Mouse (Mus musculus) MEL (cell line): ENCODE results near the gene Igf1r. TPM values are rescaled to one million over a fixed set of nuclear protein-coding genes. Genes with fewer than 3 reads are reported as not detected.

Experiments used
- DNase-seq: peaks from one replicate; pipeline ENCODE4 v3.0.0; 2011; ENCODE audit warnings: low read depth, low spot score
- H3K27ac ChIP-seq: 2 replicates; pipeline ENCODE4 v1.5.1; 2012; ENCODE audit warnings: low read depth, mild to moderate bottlenecking, control low read depth, low read length, moderate library complexity; ENCODE audit not compliant: control insufficient read depth
- H3K27me3 ChIP-seq, 2 experiments: fragments of 150-350 bp in 1 of 2; sonication (generic) in 1 of 2; 2 replicates each; pipeline ENCODE4 v1.6.1; 2012; ENCODE audit warnings: low read length in 2 of 2, mild to moderate bottlenecking in 2 of 2, improper control_type of control experiment in 1 of 2, moderate library complexity in 1 of 2; ENCODE audit not compliant: insufficient read depth in 2 of 2, control insufficient read depth in 1 of 2
- H3K36me3 ChIP-seq, 2 experiments: 2 replicates each; pipeline ENCODE4 v1.6.1; 2012 to 2014; ENCODE audit warnings: low read length in 2 of 2, improper control_type of control experiment in 1 of 2, inconsistent platforms in 1 of 2, mild to moderate bottlenecking in 1 of 2; ENCODE audit not compliant: insufficient read depth in 2 of 2, control insufficient read depth in 1 of 2
- H3K4me1 ChIP-seq, 2 experiments: fragments of 150-350 bp in 1 of 2; sonication (generic) in 1 of 2; 2 replicates each; pipeline ENCODE4 v1.6.1; 2012; ENCODE audit warnings: low read length in 2 of 2, improper control_type of control experiment in 1 of 2, mild to moderate bottlenecking in 1 of 2; ENCODE audit not compliant: insufficient read depth in 2 of 2, control insufficient read depth in 1 of 2
- H3K4me3 ChIP-seq, 2 experiments: fragments of 150-350 bp in 1 of 2; sonication (generic) in 1 of 2; 2 replicates each; pipeline ENCODE4 v1.5.1; 2012; ENCODE audit warnings: low read depth in 2 of 2, low read length in 2 of 2, mild to moderate bottlenecking in 2 of 2, moderate library complexity in 2 of 2, control low read depth in 1 of 2, improper control_type of control experiment in 1 of 2; ENCODE audit not compliant: control insufficient read depth in 1 of 2, insufficient read depth in 1 of 2
- H3K79me2 ChIP-seq: 2 replicates; pipeline ENCODE4 v1.6.1; 2012; ENCODE audit warnings: mild to moderate bottlenecking, low read length, moderate library complexity; ENCODE audit not compliant: control insufficient read depth, poor library complexity, insufficient read depth
- H3K9ac ChIP-seq: 2 replicates; pipeline ENCODE4 v1.6.1; 2012; ENCODE audit warnings: low read depth, mild to moderate bottlenecking, control low read depth, low read length, moderate library complexity; ENCODE audit not compliant: control insufficient read depth, poor library complexity, severe bottlenecking
- H3K9me3 ChIP-seq: fragments of 150-350 bp; sonication (generic); replicated peaks from 2 replicates; pipeline ENCODE4 v1.6.1; 2012; ENCODE audit warnings: mild to moderate bottlenecking, low read length, improper control_type of control experiment, moderate library complexity; ENCODE audit not compliant: insufficient read depth
- CTCF ChIP-seq, 3 experiments: IDR thresholded peaks in 2 of 3; conservative IDR thresholded peaks in 1 of 3; 2 replicates each; pipeline ENCODE4 v1.5.1; 2011 to 2012; ENCODE audit warnings: low read length in 3 of 3, low read depth in 2 of 3, mild to moderate bottlenecking in 2 of 3, improper control_type of control experiment in 1 of 3, inconsistent platforms in 1 of 3, mixed read lengths in 1 of 3, moderate library complexity in 1 of 3; ENCODE audit not compliant: control insufficient read depth in 1 of 3, insufficient read depth in 1 of 3, poor library complexity in 1 of 3, severe bottlenecking in 1 of 3
- E2F4 ChIP-seq: IDR thresholded peaks from 2 replicates; pipeline ENCODE4 v1.6.1; 2011; ENCODE audit warnings: low read depth, low read length, improper control_type of control experiment, borderline replicate concordance
- ELF1 ChIP-seq: IDR thresholded peaks from 2 replicates; pipeline ENCODE4 v1.6.1; 2014; ENCODE audit warnings: low read depth, mild to moderate bottlenecking, inconsistent platforms, low read length, improper control_type of control experiment, moderate library complexity
- EP300 ChIP-seq, 2 experiments: IDR thresholded peaks; 2 replicates each; pipeline ENCODE4 v1.6.1; 2011; ENCODE audit warnings: improper control_type of control experiment in 2 of 2, low read length in 2 of 2, low read depth in 1 of 2, mild to moderate bottlenecking in 1 of 2
- GABPA ChIP-seq: IDR thresholded peaks from 2 replicates; pipeline ENCODE4 v1.6.1; 2012; ENCODE audit warnings: low read depth, mild to moderate bottlenecking, inconsistent platforms, low read length, improper control_type of control experiment, moderate library complexity
- HCFC1 ChIP-seq: IDR thresholded peaks from 2 replicates; pipeline ENCODE4 v1.6.1; 2012; ENCODE audit warnings: low read depth, mild to moderate bottlenecking, inconsistent platforms, low read length, improper control_type of control experiment, moderate library complexity
- MAFK ChIP-seq: IDR thresholded peaks from 2 replicates; pipeline ENCODE4 v1.6.1; 2011; ENCODE audit warnings: low read depth, mild to moderate bottlenecking, low read length, improper control_type of control experiment, borderline replicate concordance
- MEF2A ChIP-seq: IDR thresholded peaks from 2 replicates; pipeline ENCODE4 v1.6.1; 2014; ENCODE audit warnings: low read depth, mild to moderate bottlenecking, inconsistent platforms, low read length, improper control_type of control experiment; ENCODE audit not compliant: poor library complexity, insufficient replicate concordance, severe bottlenecking; ENCODE audit errors: extremely low read depth
- MXI1 ChIP-seq: IDR thresholded peaks from 2 replicates; pipeline ENCODE4 v1.6.1; 2011; ENCODE audit warnings: mild to moderate bottlenecking, low read depth, low read length, improper control_type of control experiment
- MYB ChIP-seq: IDR thresholded peaks from 2 replicates; pipeline ENCODE4 v1.6.1; 2011; ENCODE audit warnings: mild to moderate bottlenecking, low read depth, low read length, improper control_type of control experiment
- NELFE ChIP-seq: IDR thresholded peaks from 2 replicates; pipeline ENCODE4 v1.6.1; 2011; ENCODE audit warnings: low read depth, low read length, improper control_type of control experiment
- NRF1 ChIP-seq: IDR thresholded peaks from 2 replicates; pipeline ENCODE4 v1.6.1; 2014; ENCODE audit warnings: low read depth, mild to moderate bottlenecking, inconsistent platforms, low read length, improper control_type of control experiment, moderate library complexity; ENCODE audit not compliant: poor library complexity, insufficient read depth, severe bottlenecking
- POLR2A ChIP-seq, 2 experiments: IDR thresholded peaks; 2 replicates each; pipeline ENCODE4 v1.6.1; 2011 to 2012; ENCODE audit warnings: low read length in 2 of 2, mild to moderate bottlenecking in 2 of 2, control low read depth in 1 of 2, improper control_type of control experiment in 1 of 2, low read depth in 1 of 2, moderate library complexity in 1 of 2; ENCODE audit not compliant: control insufficient read depth in 1 of 2, insufficient read depth in 1 of 2, poor library complexity in 1 of 2
- POLR2AphosphoS5 ChIP-seq: IDR thresholded peaks from 2 replicates; pipeline ENCODE4 v1.6.1; 2012; ENCODE audit warnings: low read depth, borderline replicate concordance, mild to moderate bottlenecking, inconsistent platforms, low read length, moderate library complexity, mixed read lengths
- SMC3 ChIP-seq: IDR thresholded peaks from 2 replicates; pipeline ENCODE4 v1.6.1; 2011; ENCODE audit warnings: low read depth, low read length, improper control_type of control experiment
- TAL1 ChIP-seq: IDR thresholded peaks from 2 replicates; pipeline ENCODE4 v1.6.1; 2012; ENCODE audit warnings: mild to moderate bottlenecking, inconsistent platforms, low read length, moderate library complexity, mixed read lengths
- TCF12 ChIP-seq: IDR thresholded peaks from 2 replicates; pipeline ENCODE4 v1.6.1; 2014; ENCODE audit warnings: low read depth, mild to moderate bottlenecking, inconsistent platforms, low read length, improper control_type of control experiment, moderate library complexity
- UBTF ChIP-seq: IDR thresholded peaks from 2 replicates; pipeline ENCODE4 v1.6.1; 2012; ENCODE audit warnings: low read depth, mild to moderate bottlenecking, inconsistent platforms, low read length, improper control_type of control experiment, moderate library complexity, borderline replicate concordance; ENCODE audit not compliant: insufficient read depth
- USF1 ChIP-seq: IDR thresholded peaks from 2 replicates; pipeline ENCODE4 v1.6.1; 2014; ENCODE audit warnings: low read depth, mild to moderate bottlenecking, inconsistent platforms, low read length, improper control_type of control experiment, moderate library complexity
- USF2 ChIP-seq, 2 experiments: IDR thresholded peaks; 2 replicates each; pipeline ENCODE4 v1.6.1; 2011 to 2012; ENCODE audit warnings: improper control_type of control experiment in 2 of 2, low read length in 2 of 2, borderline replicate concordance in 1 of 2, inconsistent platforms in 1 of 2, low read depth in 1 of 2, mild to moderate bottlenecking in 1 of 2; ENCODE audit not compliant: insufficient read depth in 1 of 2
- ZMIZ1 ChIP-seq: IDR thresholded peaks from 2 replicates; pipeline ENCODE4 v1.6.1; 2012; ENCODE audit warnings: low read depth, mild to moderate bottlenecking, inconsistent platforms, low read length, improper control_type of control experiment, moderate library complexity
- polyA plus RNA-seq, 2 experiments: library from polyadenylated mRNA; stranded (reverse) in 1 of 2; unstranded in 1 of 2; fragments of >175 nt in 1 of 2; fragments of >200 nt in 1 of 2; gene quantifications; 2 replicates each; pipeline versions ENCODE4 v1.2.1 to v1.2.4; 2012; ENCODE audit warnings: low replicate concordance in 2 of 2, low read depth in 1 of 2; ENCODE audit not compliant: insufficient read length in 2 of 2, insufficient read depth in 1 of 2, missing spikeins in 1 of 2
- total RNA-seq: library from RNA; depleted of rRNA; stranded (reverse); fragments of 300-350 nt; gene quantifications from 2 replicates; pipeline ENCODE4 v1.2.3, GENCODE M21; 2012

Gene Igf1r
- total and polyA plus RNA-seq, 3 experiments, result 11.8 to 11.9 TPM; not detected in 1

DNA sequence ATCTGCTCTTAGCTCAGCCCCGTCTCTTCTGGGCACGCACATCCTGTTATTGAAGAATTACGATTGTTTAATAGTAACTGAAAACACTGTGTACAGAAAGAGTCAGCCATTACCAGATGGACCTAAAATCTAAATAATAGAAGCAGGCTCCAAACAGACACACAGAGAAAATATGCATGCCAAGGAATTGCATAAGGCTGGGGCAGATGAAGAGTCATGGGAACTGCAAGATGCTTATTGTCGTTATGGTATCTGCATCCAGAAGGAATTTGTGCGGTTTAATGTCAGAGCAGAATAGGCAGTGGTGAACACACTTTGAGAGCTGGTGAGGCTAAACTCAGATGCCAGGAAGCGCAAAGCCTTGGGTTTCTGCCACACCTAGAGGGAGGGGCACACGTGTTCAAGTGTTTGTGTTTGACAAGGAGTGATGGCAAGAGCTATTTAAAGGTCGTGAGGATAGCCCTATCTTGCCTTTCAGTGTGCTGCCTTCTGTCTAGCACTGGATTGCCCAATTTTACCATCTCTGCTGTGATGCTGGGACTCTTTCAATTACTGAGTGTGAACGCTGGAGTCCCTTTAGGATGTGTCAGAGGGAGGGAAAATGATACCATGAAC, 44.7 kb upstream of the Igf1r start:
- peaks cover 0 to 3% of the 10 kb centered on the region in 2 experiments; a peak in 2 of 4 replicates for H3K27me3 ChIP-seq
- TF ChIP-seq HCFC1 (no peak), USF2 (IDR thresholded peaks at IDR 0.05; ENCODE audit: borderline replicate concordance in 1 of 2, insufficient read depth in 1 of 2, low read depth in 1 of 2, low read length in 2 of 2) (no peak), E2F4 (no peak), ZMIZ1 (no peak), MAFK (no peak), NELFE (no peak), NRF1 (no peak), GABPA (no peak), EP300 (IDR thresholded peaks at IDR 0.05; ENCODE audit: low read depth in 1 of 2, low read length in 2 of 2) (no peak), POLR2AphosphoS5 (no peak), UBTF (no peak), SMC3 (no peak), USF1 (no peak), POLR2A (IDR thresholded peaks at IDR 0.05; ENCODE audit: control insufficient read depth in 1 of 2, insufficient read depth in 1 of 2, low read depth in 1 of 2, low read length in 2 of 2, poor library complexity in 1 of 2) (no peak), ELF1 (no peak), MEF2A (no peak)
- TF ChIP-seq, all 39 proteins: peak for 0
- H3K4me3 ChIP-seq, result no peak overlapping the region
- H3K27ac ChIP-seq, result no peak overlapping the region
- no peaks in the 10 kb centered on the region for H3K9me3 ChIP-seq
- DNase-seq, result no peak
- no peaks in the 10 kb centered on the region for H3K36me3 ChIP-seq
- no peaks in the 10 kb centered on the region for H3K79me2 ChIP-seq
- H3K9ac ChIP-seq, result no peak overlapping the region
- H3K4me1 ChIP-seq, result no peaks in the 10 kb centered on the region

DNA sequence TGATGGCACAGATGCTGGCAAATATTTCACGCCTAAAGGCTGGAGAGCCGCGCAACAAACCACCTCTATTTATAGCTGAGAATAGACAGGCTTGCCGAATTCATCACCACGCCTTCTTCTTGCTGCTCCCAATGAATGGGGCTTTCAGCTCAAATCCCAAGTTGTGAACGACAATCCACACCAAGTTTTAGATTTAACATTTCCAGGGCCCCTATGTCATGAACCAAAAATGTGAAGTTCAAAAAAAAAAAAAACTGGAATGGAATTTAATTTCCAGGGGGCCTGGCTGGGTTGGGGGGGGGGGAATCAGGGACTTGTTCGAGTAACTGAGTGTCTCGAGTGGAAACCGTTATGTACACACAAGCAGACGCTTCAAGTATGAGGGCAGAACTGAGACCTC, 42.1 kb upstream of the Igf1r start:
- Histone ChIP-seq H3K79me2 (no peaks in the 10 kb centered on the region), H3K4me3 (no peak overlapping the region), H3K4me1 (no peaks in the 10 kb centered on the region), H3K9ac (no peak overlapping the region), H3K27me3 (peaks cover 0 to 3% of the 10 kb centered on the region in 2 experiments; a peak in 3 of 4 replicates), H3K27ac (no peak overlapping the region), H3K9me3 (no peaks in the 10 kb centered on the region), H3K36me3 (no peaks in the 10 kb centered on the region)
- no peak for DNase-seq
- TF ChIP-seq CTCF (IDR thresholded peaks at IDR 0.05 in 2 of 3, conservative IDR thresholded peaks at IDR 0.05 in 1 of 3; ENCODE audit: control insufficient read depth in 1 of 3, insufficient read depth in 1 of 3, low read depth in 2 of 3, low read length in 3 of 3, poor library complexity in 1 of 3, severe bottlenecking in 1 of 3) (no peak), TCF12 (no peak), POLR2AphosphoS5 (no peak), MXI1 (no peak), MYB (no peak), TAL1 (no peak), NELFE (no peak)
- TF ChIP-seq, all 39 proteins: peak for 0
